Mouse (Mus musculus): ENCODE results near the gene Eef1a2.

Gene Eef1a2

DNA sequence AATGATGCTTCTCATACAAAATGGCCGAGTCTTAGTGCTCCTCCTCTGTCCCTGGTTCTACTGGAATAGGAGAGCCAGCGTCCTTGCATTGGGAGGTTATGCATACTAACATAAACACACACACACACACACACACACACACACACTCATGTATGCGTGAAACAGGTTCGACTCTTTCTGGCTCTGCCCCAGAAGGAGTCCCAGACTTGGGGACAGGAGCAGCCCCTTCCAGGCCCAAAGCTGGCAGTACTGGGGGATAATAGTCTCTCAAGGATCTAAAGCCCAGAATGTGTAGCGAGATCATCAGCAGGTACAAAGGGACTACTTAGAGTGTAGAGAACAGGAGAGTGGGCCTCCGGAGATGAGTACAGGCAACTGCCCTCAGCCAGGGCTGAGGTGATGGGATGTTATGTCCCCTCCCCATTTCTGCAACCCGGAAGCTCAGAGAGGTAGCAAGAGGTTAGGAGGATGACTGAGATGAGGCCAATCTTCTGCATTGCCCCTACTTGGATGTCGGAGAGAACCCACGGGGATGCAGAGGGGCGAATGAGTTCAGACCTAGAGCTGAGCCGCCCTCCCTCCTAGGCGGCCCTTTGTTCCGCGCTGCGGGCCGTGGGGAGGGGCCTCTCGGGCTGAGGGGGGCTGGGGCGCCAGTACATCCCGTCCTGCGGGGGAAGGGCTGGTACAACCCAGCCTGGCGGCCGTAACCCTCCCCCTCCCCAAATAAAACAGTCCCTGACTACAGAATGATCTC, 22.8 kb downstream of the Eef1a2 start:
- DNase-seq (ENCODE audit: low spot score) = no peak

DNA sequence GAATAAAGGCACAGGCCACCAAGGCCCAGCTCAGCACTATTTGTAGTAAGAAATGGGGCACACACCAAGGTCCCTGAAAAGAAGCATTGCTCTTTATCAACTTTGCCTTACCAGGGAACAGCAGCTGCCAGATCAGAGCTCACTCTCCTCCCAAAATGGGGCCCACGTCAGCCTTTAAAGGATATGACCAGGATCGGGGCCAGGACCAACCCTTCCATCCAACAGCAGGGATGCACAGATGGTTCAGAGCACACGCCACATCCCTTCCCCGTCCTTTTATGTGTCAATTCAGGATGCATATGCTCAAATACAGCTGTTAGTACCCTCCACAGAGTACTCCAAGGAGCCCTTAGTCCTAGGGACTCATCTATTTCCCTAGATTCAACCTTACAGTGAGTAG, 26.6 kb downstream of the Eef1a2 start:
- DNase-seq (ENCODE audit: low spot score) = no peak

DNA sequence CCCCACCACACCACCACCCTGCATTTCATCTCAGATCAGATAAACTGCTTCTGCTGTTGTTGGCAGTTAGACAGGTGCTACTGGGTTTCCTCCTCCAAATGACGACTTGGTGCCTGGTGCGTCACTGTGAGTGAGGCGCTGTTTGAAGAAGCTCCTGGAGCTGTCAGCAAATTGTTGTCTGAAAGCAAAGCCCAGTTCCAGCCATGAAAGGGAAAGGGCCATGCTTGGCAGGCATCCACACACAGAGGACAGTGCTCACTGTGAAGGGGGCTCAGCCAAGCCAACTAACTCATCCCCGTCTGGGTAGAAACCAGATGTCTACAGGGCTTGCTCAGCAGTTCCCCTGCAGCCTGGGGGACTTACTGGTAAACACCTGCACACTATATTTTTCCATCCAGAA, 27.9 kb downstream of the Eef1a2 start:
- no peak for DNase-seq (ENCODE audit: low spot score)

DNA sequence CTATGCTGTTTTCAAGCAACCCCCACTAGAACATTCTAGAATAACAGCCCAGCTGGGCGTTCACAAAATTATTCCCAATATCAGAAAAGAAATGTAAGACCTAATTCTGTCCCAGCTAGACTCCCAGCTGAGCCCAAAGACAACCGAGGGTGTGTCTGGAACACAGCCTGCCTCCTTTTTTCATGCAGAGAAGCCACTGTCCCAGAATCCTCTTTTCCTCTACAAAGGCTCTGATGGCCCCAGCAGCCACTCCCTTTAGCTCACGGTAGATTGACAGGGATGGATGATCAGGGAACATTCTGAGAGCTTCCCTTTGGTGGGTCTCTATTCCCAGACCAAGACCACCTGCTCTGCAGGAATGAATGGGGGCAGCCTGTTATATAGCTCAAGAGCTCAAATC, 29.0 kb downstream of the Eef1a2 start:
- DNase-seq (ENCODE audit: low spot score) = no peak

DNA sequence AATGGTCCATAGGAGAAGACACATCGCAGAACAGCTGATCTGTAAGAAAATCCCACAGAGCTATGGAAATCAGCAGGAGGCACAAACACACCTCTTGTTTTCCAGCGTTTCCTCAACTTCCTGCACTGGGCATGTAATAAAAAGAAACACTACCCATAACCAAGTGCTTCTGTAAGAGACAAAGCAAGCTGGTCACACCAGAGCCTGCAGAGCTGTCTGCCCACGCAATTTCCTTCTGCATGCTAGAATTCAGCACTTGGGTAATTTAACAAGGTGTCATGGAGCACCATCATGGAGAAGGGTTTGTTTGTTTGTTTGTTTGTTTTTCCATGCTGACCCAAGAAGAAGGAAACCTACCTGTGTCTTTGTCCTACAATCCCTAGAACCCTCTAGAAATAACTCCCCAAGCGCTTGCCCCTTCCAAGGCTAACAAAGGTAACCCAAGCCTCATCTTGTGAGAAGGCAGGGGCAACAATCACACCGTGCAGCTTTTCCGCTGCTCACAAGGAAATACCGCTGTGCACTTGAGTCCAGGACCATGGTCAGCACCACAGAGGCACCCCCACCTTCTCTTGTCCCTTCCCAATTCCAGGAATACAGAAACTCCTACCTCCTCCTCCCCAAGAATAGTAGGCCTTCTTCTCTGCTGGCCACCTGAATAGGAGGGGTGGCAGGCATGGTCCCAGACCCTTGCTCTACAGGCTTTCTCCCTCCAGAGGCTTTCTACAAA, 30.9 kb downstream of the Eef1a2 start:
- no peak for DNase-seq (ENCODE audit: low spot score)

DNA sequence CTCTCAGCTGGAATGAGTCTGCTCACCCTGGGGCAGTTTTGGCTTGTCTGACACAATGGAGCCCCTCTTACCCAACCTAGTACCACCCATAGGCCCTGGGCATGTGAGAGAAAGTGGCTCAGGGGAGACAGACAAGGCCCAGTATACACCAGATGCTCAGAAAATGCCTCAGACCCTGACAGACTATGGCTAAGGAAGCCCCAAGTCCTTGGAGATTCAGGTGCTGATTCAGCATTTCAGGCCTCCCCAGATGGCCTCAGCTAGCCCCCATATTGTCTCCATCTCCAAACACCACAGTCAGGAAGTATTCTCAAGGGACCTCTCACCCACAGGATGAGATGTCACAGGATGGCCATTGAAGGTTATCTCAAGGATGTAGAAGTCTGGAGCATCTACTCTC, 34.2 kb downstream of the Eef1a2 start:
- no peak for DNase-seq (ENCODE audit: low spot score)

DNA sequence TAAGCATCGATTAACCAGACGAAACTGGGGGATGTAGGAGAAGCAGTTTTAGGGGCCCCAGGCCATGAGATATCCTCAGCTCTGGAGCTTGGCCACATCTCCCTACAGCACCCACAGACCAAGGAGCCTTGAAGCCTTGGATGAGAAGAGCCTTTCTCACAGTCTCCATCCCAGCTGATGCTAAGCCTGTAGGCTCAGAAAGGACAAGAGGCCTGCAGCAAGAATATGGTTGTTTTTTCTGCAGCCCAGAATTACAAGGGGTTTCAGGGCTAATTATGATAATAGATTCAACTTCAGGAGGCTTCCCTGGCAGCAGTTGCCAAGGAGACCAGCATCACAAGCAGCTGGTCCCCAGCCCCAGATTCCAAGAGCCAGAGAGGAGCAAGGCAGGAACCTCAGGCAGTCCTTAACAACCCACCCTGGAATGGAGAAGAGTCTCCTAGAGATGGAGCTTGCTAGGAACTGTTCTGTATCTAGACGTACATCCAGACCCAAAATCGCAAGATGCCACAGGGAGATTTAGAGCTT, 35.8 kb downstream of the Eef1a2 start:
- no peak for DNase-seq (ENCODE audit: low spot score)

DNA sequence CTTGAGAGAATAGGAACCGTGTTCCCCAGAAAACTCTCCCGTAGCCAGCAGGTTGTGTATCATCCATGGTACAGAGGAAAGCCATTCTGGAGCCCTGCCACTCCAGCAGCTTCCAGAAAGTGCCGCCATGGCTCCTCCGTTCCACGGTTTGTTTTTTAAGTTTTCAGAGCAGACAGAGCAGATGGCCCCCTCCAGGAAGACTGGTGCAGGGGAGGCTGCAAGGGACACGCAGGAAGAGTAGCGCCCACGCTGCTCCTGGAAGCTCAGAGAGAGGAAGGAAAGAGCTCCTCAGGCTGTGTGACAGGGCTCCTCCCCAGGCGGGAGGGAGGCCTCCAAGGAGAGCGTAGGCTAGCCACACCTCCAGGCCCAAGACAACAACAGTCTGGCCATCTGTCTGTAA, 36.9 kb downstream of the Eef1a2 start:
- no peak for DNase-seq (ENCODE audit: low spot score)

DNA sequence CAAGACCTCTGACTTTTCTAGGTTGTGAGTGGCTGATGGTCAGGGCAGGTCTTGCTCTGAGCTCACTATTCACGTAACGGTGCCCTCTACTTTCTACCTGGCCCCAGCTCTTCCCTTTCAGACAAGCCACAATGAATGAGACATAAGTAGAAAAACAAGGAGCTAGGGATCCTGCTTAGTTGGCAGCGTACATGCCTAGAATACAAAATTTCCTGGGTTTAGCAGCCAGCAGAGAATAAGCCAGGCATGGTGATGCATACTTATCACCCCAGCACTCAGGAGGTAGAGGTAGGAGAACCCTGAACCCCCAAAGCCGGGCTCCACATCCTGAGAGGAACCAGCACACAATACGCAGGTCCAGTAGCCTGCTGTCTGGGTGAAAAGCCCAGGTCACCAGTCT, 40.4 kb downstream of the Eef1a2 start:
- DNase-seq (ENCODE audit: low spot score) = no peak

DNA sequence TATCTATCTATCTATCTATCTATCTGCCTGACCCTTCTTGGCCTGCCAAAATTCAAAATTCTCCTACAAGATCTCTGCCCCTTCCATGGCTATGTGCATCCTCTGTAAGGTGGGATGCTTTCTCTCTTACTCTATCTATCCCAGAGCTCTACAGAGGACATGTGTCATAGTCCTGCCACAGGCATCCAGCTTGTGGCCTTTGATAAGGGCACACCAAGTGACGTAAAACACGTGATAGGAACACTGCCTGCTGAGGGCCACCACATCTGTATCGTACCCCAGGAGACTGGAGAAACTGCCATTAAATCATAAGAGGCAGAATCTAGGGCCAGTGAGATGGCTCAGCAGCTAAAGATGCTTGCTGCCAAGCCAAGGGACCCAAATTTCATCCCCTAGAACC, 41.4 kb downstream of the Eef1a2 start:
- no peak for DNase-seq (ENCODE audit: low spot score)

DNA sequence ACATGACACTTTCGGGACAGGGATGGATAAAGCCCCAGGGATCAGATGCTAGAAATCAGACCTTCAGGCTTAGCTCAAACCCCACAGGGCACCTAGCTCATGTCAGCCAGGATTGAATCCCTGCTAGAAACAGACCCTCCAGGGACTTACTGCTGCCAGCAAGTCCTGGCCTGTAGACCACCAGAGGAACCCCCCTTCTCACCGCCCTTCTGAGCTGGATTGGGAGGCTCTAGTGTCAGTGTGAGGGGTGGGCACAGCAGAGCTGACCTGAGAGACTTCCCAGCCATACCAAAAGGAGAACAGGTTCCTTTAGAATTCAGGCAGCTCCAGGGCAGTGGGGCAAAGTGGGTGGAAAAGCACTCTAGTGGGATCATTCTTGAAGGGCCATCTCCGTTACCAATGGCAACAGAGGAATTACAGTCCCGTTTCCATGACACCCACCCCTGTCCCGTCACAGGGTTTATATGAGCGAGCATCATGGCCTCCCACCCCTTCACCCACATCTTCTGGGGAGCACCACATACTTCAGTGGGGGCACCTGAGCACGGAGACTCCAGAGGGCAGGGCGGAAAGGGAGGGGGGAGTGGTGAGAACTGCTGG, 43.0 kb downstream of the Eef1a2 start:
- DNase-seq (ENCODE audit: low spot score) = no peak

DNA sequence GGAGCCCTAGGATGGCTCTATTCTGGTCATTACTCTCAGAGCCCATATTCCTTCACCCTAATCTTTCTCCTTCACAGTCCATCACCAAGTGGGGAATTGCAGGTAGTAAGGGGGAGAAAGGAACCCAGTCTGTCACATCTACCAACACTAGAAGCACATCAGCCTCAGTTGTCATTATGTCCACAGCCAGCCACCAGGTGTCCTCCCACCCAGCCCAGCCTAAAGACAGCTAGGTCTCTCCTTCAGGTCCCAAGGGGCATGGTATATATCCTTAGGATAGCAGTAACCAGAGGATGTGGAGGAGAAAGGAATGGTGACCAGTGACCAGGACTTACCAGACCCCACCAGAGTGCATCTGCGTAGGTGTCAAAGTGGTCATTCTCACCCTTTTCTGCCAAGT, 45.1 kb downstream of the Eef1a2 start:
- DNase-seq (ENCODE audit: low spot score) = no peak

DNA sequence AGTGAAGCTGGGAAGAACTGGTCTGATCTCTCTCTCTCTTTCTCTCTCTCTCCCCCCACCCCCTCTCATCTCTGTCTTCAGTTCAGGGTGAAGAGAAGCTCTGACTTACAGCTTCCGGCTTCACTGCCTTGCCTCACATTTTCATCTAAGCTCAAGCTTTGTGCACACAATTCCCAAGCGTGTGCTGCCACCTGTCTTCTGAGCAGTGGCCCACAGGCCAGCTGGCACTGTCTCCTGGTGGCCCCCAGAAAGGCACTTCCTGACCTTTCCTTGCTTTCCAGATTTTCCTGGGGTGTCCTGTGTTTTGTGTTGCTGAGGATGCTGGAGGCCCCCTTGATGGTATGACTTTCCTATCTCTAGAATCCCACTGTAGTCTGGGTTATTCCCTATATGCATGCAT, 52.7 kb downstream of the Eef1a2 start:
- DNase-seq (ENCODE audit: low spot score) = no peak

DNA sequence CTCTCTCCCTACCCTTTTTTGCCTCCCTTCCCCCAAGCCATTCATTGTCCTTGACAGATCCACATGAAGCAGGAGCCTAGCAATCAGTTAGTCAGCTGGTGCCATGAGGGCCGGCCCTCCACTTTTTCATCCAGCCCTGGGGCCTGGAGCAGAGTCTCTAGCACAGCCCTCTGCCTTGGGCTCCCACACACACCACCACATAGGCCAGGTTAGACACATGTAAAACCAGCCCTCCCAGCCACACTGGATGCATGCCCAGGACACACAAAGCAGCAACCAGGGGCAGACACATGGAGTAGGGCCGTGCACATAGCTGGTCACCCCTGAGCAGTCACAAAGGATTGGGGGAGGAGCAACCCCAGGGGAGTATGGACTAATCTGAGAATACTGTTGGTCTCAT, 54.7 kb downstream of the Eef1a2 start:
- no peak for DNase-seq (ENCODE audit: low spot score)

DNA sequence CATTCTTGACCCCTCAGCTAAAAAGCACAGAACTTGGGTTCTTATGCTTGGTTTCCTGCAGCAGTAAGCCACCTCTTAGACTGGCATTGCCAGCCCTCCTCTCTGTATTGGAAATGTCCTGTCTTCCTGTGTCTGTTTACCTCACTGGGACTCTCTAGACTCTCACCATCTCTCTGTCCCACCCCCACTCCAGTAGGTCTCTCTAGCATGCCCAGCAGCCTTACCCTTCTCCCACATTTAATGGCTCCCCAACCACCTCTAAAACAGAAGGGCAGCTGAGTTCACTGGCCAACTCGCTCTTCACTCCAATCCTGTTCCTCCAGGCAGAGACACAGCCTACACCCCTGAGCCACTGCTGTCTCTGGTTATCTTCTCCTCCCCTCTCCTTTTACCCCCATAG, 55.2 kb downstream of the Eef1a2 start:
- DNase-seq (ENCODE audit: low spot score) = no peak

DNA sequence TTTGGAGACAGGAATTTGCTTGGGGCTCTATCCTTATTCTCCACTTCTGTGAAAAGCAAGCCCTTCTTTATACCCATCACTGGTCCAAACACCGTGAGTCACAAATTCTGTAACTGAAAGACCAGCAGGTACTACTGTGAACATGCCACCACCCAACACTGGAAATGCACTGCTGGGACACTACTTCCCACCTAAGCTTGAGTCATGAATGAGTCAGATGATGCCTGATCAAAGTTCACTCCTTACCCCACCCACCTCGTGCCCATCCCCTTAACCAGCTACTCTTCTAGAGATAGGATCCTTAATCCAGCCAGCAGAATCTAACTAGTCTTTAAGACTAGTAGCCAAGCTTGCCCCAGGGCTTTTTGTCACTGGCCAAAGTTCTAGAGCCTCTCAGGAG, 56.7 kb downstream of the Eef1a2 start:
- DNase-seq (ENCODE audit: low spot score) = no peak
